Mouse (Mus musculus) E14TG2a.4 (cell line): ENCODE data around the gene H60c.

Source experiments
- H3K27me3 ChIP-seq: 2 replicates; pipeline ENCODE4 v1.6.1; 2014; ENCODE audit warnings: low read length, control low read depth; ENCODE audit not compliant: insufficient read depth
- H3K36me3 ChIP-seq: 2 replicates; pipeline ENCODE4 v1.6.1; 2014; ENCODE audit warnings: low read length, control low read depth; ENCODE audit not compliant: insufficient read depth
- H3K4me1 ChIP-seq: replicated peaks from 2 replicates; pipeline ENCODE4 v1.6.1; 2014; ENCODE audit warnings: low read depth, low read length, control low read depth
- H3K4me3 ChIP-seq: replicated peaks from 2 replicates; pipeline ENCODE4 v1.5.1; 2014; ENCODE audit warnings: mild to moderate bottlenecking, low read length
- H3K9me3 ChIP-seq: 2 replicates; pipeline ENCODE4 v1.6.1; 2014; ENCODE audit warnings: low read length, control low read depth
- CTCF ChIP-seq: conservative IDR thresholded peaks from 2 replicates; pipeline ENCODE4 v1.5.1; 2014; ENCODE audit warnings: low read length
- NANOG ChIP-seq: IDR thresholded peaks from 2 replicates; pipeline ENCODE4 v1.6.1; 2014; ENCODE audit warnings: borderline replicate concordance, low read length, mixed read lengths
- POU5F1 ChIP-seq: IDR thresholded peaks from 2 replicates; pipeline ENCODE4 v1.6.1; 2014; ENCODE audit warnings: low read length, borderline replicate concordance

Gene H60c

GRCm38 (mm10) chr10:3267671-3268070 is at the start of gene H60c:
H60c (minus strand) TSS chr10:3267771.
- no peak for TF ChIP-seq NANOG
- TF ChIP-seq CTCF: no peak
- no peak for TF ChIP-seq POU5F1
- Histone ChIP-seq H3K4me3 (no peak within 1 kb of the TSS), H3K36me3 (no peaks in the 10 kb centered on the region), H3K27me3 (no peaks in the 10 kb centered on the region), H3K4me1 (no peaks in the 10 kb centered on the region), H3K9me3 (peaks cover 73% of the 10 kb centered on the region)

GRCm38 (mm10) chr10:3308821-3309206 is 41.2 kb upstream of the H60c start:
- TF ChIP-seq CTCF (no peak), POU5F1 (no peak), NANOG (no peak)
- no peaks in the 10 kb centered on the region for H3K4me1 ChIP-seq
- no peaks in the 10 kb centered on the region for H3K36me3 ChIP-seq
- H3K4me3 ChIP-seq: no peak overlapping the region
- peaks cover 9% of the 10 kb centered on the region for H3K9me3 ChIP-seq
- H3K27me3 ChIP-seq: no peaks in the 10 kb centered on the region

GRCm38 (mm10) chr10:3308180-3308820 is 40.7 kb upstream of the H60c start:
- Histone ChIP-seq H3K36me3 (no peaks in the 10 kb centered on the region), H3K9me3 (peaks cover 14% of the 10 kb centered on the region), H3K4me1 (no peaks in the 10 kb centered on the region), H3K27me3 (no peaks in the 10 kb centered on the region), H3K4me3 (no peak overlapping the region)
- no peak for TF ChIP-seq CTCF
- TF ChIP-seq POU5F1: no peak
- no peak for TF ChIP-seq NANOG

GRCm38 (mm10) chr10:3307752-3308151 is 40.2 kb upstream of the H60c start:
- TF ChIP-seq CTCF (no peak), POU5F1 (no peak), NANOG (no peak)
- Histone ChIP-seq H3K9me3 (peaks cover 20% of the 10 kb centered on the region), H3K27me3 (no peaks in the 10 kb centered on the region), H3K4me1 (no peaks in the 10 kb centered on the region), H3K4me3 (no peak overlapping the region), H3K36me3 (no peaks in the 10 kb centered on the region)

- TF ChIP-seq NANOG: no peak
- no peak for TF ChIP-seq CTCF
Measured at GRCm38 (mm10) chr10:3293969-3294368, 26.4 kb upstream of the H60c start.

GRCm38 (mm10) chr10:3281047-3281446 is 13.5 kb upstream of the H60c start:
- Histone ChIP-seq H3K9me3 (peaks cover 33% of the 10 kb centered on the region), H3K27me3 (no peaks in the 10 kb centered on the region), H3K36me3 (no peaks in the 10 kb centered on the region), H3K4me3 (no peak overlapping the region), H3K4me1 (no peaks in the 10 kb centered on the region)
- TF ChIP-seq POU5F1: no peak
- TF ChIP-seq CTCF: no peak
- no peak for TF ChIP-seq NANOG

More at GRCm38 (mm10) chr10:3293969-3294368, 26.4 kb upstream of the H60c start:
- no peaks in the 10 kb centered on the region for H3K27me3 ChIP-seq
- no peaks in the 10 kb centered on the region for H3K36me3 ChIP-seq
- peaks cover 41% of the 10 kb centered on the region for H3K9me3 ChIP-seq
- no peaks in the 10 kb centered on the region for H3K4me1 ChIP-seq
- H3K4me3 ChIP-seq: no peak overlapping the region

- TF ChIP-seq NANOG (no peak), POU5F1 (no peak), CTCF (no peak)
- H3K4me3 ChIP-seq: no peak overlapping the region
- H3K27me3 ChIP-seq: no peaks in the 10 kb centered on the region
- H3K4me1 ChIP-seq: no peaks in the 10 kb centered on the region
- H3K9me3 ChIP-seq: peaks cover 96% of the 10 kb centered on the region
- no peaks in the 10 kb centered on the region for H3K36me3 ChIP-seq
Measured at GRCm38 (mm10) chr10:3274065-3274464, 6.5 kb upstream of the H60c start.

- no peaks in the 10 kb centered on the region for H3K36me3 ChIP-seq
Measured at GRCm38 (mm10) chr10:3271036-3271435, 3.5 kb upstream of the H60c start.

GRCm38 (mm10) chr10:3266729-3267128 is 842 bp downstream of the H60c start:
- no peaks in the 10 kb centered on the region for H3K36me3 ChIP-seq
- no peaks in the 10 kb centered on the region for H3K27me3 ChIP-seq
- TF ChIP-seq NANOG: no peak
- TF ChIP-seq POU5F1: no peak
- no peak for TF ChIP-seq CTCF
- H3K4me1 ChIP-seq: no peaks in the 10 kb centered on the region
- H3K9me3 ChIP-seq: peaks cover 66% of the 10 kb centered on the region
- no peak overlapping the region for H3K4me3 ChIP-seq

More at GRCm38 (mm10) chr10:3271036-3271435, 3.5 kb upstream of the H60c start:
- TF ChIP-seq CTCF: no peak
- no peak for TF ChIP-seq POU5F1
- no peak for TF ChIP-seq NANOG
- H3K9me3 ChIP-seq: peaks cover 93% of the 10 kb centered on the region
- H3K4me1 ChIP-seq: no peaks in the 10 kb centered on the region
- no peak overlapping the region for H3K4me3 ChIP-seq
- no peaks in the 10 kb centered on the region for H3K27me3 ChIP-seq

- TF ChIP-seq NANOG (no peak), POU5F1 (no peak), CTCF (no peak)
- Histone ChIP-seq H3K27me3 (no peaks in the 10 kb centered on the region), H3K4me3 (no peak overlapping the region)
Measured at GRCm38 (mm10) chr10:3262784-3263183, 4.8 kb downstream of the H60c start.

More at GRCm38 (mm10) chr10:3262784-3263183, 4.8 kb downstream of the H60c start:
- peaks cover 29% of the 10 kb centered on the region for H3K9me3 ChIP-seq
- H3K4me1 ChIP-seq: no peaks in the 10 kb centered on the region
- H3K36me3 ChIP-seq: no peaks in the 10 kb centered on the region
